Mouse (Mus musculus): Measurements from ENCODE around the gene Hnrnpk. TPM values are rescaled to one million over a fixed set of nuclear protein-coding genes. Genes with fewer than 3 reads are reported as not detected.
A peak's percentile ranks its signal among the peaks of the same experiment; 100 is the strongest.

Gene Hnrnpk
- polyA plus RNA-seq, 1 experiment from 2014 or later = 1,515 TPM

DNA sequence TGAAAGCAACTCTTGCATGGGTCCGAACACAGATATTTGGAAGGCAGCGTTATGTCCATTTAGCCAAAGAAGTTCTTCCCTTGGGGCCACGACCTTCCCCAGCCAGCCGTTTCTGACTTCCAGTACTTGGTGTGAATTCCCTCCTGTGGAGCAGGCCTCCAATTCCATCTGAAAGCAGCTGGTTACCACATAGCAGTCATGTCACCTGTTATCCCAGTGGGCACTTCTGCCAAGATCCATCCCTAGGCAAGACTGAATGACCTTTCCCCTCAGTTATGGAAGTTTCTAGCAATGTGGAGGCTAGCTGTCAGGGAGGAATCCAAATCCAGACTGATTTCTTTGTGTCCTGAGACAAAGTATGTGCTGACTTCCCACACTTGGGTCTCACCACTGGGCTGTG is 17.9 kb upstream of the Hnrnpk start:
- H3K4me1 ChIP-seq (replicated peaks; ENCODE audit: control insufficient read depth, insufficient read depth, low read length) = no peaks in the 10 kb centered on the region
- 69% methylated on average over 4 of the region's 4 CpGs for WGBS
- no peak overlapping the region for H3K4me2 ChIP-seq

DNA sequence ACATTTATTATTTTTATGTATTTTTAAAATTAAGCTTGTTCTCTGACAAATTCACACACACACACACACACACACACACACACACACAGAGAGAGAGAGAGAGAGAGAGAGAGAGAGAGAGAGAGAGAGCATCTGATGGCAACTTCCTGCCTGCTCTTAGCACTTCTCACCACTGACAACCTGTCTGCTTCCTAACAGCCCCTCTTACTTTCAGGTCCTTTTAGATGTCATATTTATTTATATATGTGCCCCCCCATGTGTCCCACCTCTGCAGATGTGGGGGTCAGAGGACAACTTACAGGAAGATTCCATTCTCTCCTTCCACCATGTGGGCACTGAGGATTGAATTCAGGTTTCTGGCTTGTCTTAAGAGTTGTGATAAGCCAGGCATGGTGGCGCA is 16.1 kb upstream of the Hnrnpk start:
- no peak overlapping the region for H3K9ac ChIP-seq (ENCODE audit: low read depth, low read length)
- no peaks in the 10 kb centered on the region for H3K9me3 ChIP-seq (ENCODE audit: control insufficient read depth, low read length)
- no peaks in the 10 kb centered on the region for H3K4me1 ChIP-seq (replicated peaks; ENCODE audit: control insufficient read depth, insufficient read depth, low read length)
- H3K27me3 ChIP-seq (replicated peaks; ENCODE audit: control insufficient read depth, insufficient read depth, low read length) = no peaks in the 10 kb centered on the region
- WGBS = 91% methylated on average over 1 of the region's 1 CpGs
- H3K36me3 ChIP-seq (ENCODE audit: control insufficient read depth, insufficient read depth, low read length) = no peaks in the 10 kb centered on the region
- no peak overlapping the region for H3K4me3 ChIP-seq (ENCODE audit: low read depth, low read length)
- H3K27ac ChIP-seq (ENCODE audit: low read depth, low read length) = no peak overlapping the region
- DNase-seq (ENCODE audit: low spot score) (no peak), ATAC-seq (replicated peaks; ENCODE audit: low FRiP score) (no peak)
- H3K4me2 ChIP-seq = no peak overlapping the region

More for the DNA sequence above, 17.9 kb upstream of the Hnrnpk start:
- no peak overlapping the region for H3K9ac ChIP-seq (ENCODE audit: low read depth, low read length)
- H3K9me3 ChIP-seq (ENCODE audit: control insufficient read depth, low read length) = no peaks in the 10 kb centered on the region
- H3K27ac ChIP-seq (ENCODE audit: low read depth, low read length) = no peak overlapping the region
- no peak overlapping the region for H3K4me3 ChIP-seq (ENCODE audit: low read depth, low read length)
- DNase-seq (ENCODE audit: low spot score) = no peak
- ATAC-seq (replicated peaks; ENCODE audit: low FRiP score) = no peak
- H3K36me3 ChIP-seq (ENCODE audit: control insufficient read depth, insufficient read depth, low read length) = no peaks in the 10 kb centered on the region
- no peaks in the 10 kb centered on the region; the same call in 1 of the 2 replicates for H3K27me3 ChIP-seq (replicated peaks; ENCODE audit: control insufficient read depth, insufficient read depth, low read length)

DNA sequence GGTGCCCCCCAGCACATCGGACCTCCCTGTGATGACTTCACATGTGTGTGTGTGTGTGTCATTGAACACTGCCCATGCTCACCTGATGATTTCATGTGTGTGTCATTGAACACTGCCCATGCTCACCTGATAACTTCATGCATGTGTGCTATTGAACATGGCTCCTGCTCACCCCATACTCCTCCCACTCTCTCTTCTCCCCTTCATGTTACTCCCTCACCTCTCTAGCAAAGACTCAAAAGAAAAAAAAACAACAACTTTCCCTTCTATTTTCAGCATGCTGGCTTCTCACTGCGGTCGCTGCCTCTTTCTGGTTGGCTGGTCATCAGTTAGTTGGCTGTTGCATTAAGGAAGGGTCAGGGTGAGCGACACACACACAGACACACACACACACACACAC is 15.5 kb upstream of the Hnrnpk start:
- H3K9me3 ChIP-seq (ENCODE audit: control insufficient read depth, low read length) = no peaks in the 10 kb centered on the region
- H3K4me2 ChIP-seq = no peak overlapping the region
- no peak for DNase-seq (ENCODE audit: low spot score)
- no peak overlapping the region for H3K27ac ChIP-seq (ENCODE audit: low read depth, low read length)
- no peak for ATAC-seq (replicated peaks; ENCODE audit: low FRiP score)
- no peak overlapping the region for H3K4me3 ChIP-seq (ENCODE audit: low read depth, low read length)
- H3K9ac ChIP-seq (ENCODE audit: low read depth, low read length) = no peak overlapping the region
- 86% methylated on average over 4 of the region's 4 CpGs for WGBS
- no peaks in the 10 kb centered on the region for H3K4me1 ChIP-seq (replicated peaks; ENCODE audit: control insufficient read depth, insufficient read depth, low read length)
- H3K36me3 ChIP-seq (ENCODE audit: control insufficient read depth, insufficient read depth, low read length) = no peaks in the 10 kb centered on the region
- no peaks in the 10 kb centered on the region for H3K27me3 ChIP-seq (replicated peaks; ENCODE audit: control insufficient read depth, insufficient read depth, low read length)

DNA sequence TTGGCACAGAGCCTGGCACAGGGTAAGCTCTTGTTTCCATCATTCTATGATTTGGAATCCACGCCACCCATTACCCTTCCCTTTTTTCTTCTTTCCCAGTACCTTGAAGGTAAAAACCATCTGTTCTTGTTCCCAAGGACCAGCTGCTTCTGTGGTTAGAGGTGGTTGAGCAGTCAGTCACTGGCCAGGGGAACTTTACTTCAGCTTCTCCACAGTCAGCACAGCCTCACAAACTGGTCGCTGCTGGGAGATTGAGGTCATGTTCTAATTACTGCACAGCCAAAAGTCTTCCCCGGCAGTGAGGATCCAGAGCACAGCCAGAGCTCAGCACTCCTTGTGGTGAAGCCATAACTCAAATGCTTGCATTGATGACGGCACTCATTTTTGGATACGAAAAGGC is 12.7 kb upstream of the Hnrnpk start:
- ATAC-seq (replicated peaks; ENCODE audit: low FRiP score) (no peak), DNase-seq (ENCODE audit: low spot score) (no peak)
- WGBS = 80% methylated on average over 5 of the region's 5 CpGs
- H3K9ac ChIP-seq (ENCODE audit: low read depth, low read length) = no peak overlapping the region
- no peaks in the 10 kb centered on the region for H3K4me1 ChIP-seq (replicated peaks; ENCODE audit: control insufficient read depth, insufficient read depth, low read length)
- no peak overlapping the region for H3K4me2 ChIP-seq
- no peaks in the 10 kb centered on the region for H3K36me3 ChIP-seq (ENCODE audit: control insufficient read depth, insufficient read depth, low read length)
- H3K27ac ChIP-seq (ENCODE audit: low read depth, low read length) = no peak overlapping the region
- no peak overlapping the region for H3K4me3 ChIP-seq (ENCODE audit: low read depth, low read length)
- H3K27me3 ChIP-seq (replicated peaks; ENCODE audit: control insufficient read depth, insufficient read depth, low read length) = no peaks in the 10 kb centered on the region
- peaks cover 5% of the 10 kb centered on the region; the same call in 1 of the 2 replicates for H3K9me3 ChIP-seq (ENCODE audit: control insufficient read depth, low read length)

DNA sequence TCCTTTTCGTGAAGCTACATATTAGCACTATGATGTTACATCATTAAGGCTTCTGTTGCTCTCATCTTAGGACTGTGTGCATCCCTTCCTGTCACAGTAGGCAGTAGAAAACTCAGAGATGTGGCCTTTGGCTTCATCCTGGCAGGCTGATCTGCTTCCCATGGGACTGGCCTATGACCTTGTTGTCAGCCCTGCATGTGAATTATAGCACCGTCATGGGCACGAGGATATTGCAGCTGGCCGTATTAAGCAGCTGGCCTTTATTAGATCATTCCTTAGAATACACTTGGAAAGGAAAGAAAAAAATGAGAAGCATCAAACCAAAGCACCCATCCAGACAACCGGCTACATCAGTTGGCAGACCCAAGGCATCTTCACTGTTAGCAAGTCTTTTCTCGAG is 12.2 kb upstream of the Hnrnpk start:
- H3K27me3 ChIP-seq (replicated peaks; ENCODE audit: control insufficient read depth, insufficient read depth, low read length) = no peaks in the 10 kb centered on the region
- no peaks in the 10 kb centered on the region for H3K4me1 ChIP-seq (replicated peaks; ENCODE audit: control insufficient read depth, insufficient read depth, low read length)
- WGBS = 85% methylated on average over 6 of the region's 6 CpGs
- no peak overlapping the region for H3K4me2 ChIP-seq
- no peak for ATAC-seq (replicated peaks; ENCODE audit: low FRiP score)
- no peak overlapping the region for H3K4me3 ChIP-seq (ENCODE audit: low read depth, low read length)
- no peak overlapping the region for H3K27ac ChIP-seq (ENCODE audit: low read depth, low read length)
- peaks cover 5% of the 10 kb centered on the region; the same call in 1 of the 2 replicates for H3K9me3 ChIP-seq (ENCODE audit: control insufficient read depth, low read length)
- no peak for DNase-seq (ENCODE audit: low spot score)
- peaks cover 4% of the 10 kb centered on the region for H3K36me3 ChIP-seq (ENCODE audit: control insufficient read depth, insufficient read depth, low read length)
- H3K9ac ChIP-seq (ENCODE audit: low read depth, low read length) = no peak overlapping the region

DNA sequence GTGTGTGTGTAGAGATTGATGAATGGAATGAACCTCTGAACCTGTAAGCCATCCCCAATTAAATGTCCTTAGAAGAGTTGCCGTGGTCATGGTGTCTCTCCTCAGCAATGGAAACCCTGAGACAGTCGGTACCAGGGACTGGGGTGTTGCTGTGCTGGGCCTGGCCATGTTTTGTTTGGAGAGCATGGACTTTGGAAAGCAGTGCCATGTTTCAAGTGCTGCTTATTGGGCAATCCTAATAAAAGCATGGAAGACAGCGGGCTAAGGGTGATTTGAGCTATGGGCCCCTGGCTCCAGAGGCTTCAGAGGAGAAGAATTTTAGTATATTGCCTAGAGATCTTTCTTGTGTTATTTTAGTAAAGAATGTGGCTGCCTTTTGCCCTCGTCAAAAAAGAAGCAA is 7.9 kb upstream of the Hnrnpk start:
- Histone ChIP-seq H3K27ac (ENCODE audit: low read depth, low read length) (no peak overlapping the region), H3K4me1 (replicated peaks; ENCODE audit: control insufficient read depth, insufficient read depth, low read length) (no peaks in the 10 kb centered on the region), H3K9me3 (ENCODE audit: control insufficient read depth, low read length) (peaks cover 5% of the 10 kb centered on the region; the same call in 1 of the 2 replicates), H3K4me3 (ENCODE audit: low read depth, low read length) (no peak overlapping the region), H3K36me3 (ENCODE audit: control insufficient read depth, insufficient read depth, low read length) (peaks cover 8% of the 10 kb centered on the region), H3K4me2 (no peak overlapping the region), H3K9ac (ENCODE audit: low read depth, low read length) (no peak overlapping the region), H3K27me3 (replicated peaks; ENCODE audit: control insufficient read depth, insufficient read depth, low read length) (no peaks in the 10 kb centered on the region)
- ATAC-seq (replicated peaks; ENCODE audit: low FRiP score) (no peak), DNase-seq (ENCODE audit: low spot score) (no peak)
- 92% methylated on average over 4 of the region's 4 CpGs for WGBS

DNA sequence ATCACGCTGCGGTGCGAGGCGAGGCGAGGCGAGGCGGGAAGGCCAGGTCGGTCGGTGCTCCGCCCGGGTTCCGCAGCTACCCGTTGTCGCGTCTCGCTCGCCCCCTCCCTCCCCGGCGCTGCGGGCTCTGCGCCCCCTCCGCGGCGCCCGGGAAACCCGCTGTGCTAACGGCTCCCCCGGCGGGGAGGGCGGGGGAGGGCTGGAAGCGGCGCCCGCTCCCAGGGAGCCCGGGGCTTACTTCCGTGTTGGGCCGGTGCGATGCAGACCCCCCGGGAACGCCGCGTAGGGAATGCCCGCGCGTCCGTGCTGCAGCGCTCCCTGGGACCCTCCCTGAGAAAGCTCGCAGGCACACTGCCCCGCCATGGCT is 416 bp downstream of the Hnrnpk start:
- Histone ChIP-seq H3K27me3 (replicated peaks; ENCODE audit: control insufficient read depth, insufficient read depth, low read length) (no peaks in the 10 kb centered on the region), H3K36me3 (ENCODE audit: control insufficient read depth, insufficient read depth, low read length) (peaks cover 9% of the 10 kb centered on the region), H3K9ac (ENCODE audit: low read depth, low read length) (peak overlapping the region; percentile 100), H3K4me3 (ENCODE audit: low read depth, low read length) (peak overlapping the region; percentile 100), H3K27ac (ENCODE audit: low read depth, low read length) (peak overlapping the region; percentile 97), H3K4me2 (peak overlapping the region; percentile 63), H3K9me3 (ENCODE audit: control insufficient read depth, low read length) (no peaks in the 10 kb centered on the region), H3K4me1 (replicated peaks; ENCODE audit: control insufficient read depth, insufficient read depth, low read length) (peaks cover 10% of the 10 kb centered on the region)
- ATAC-seq (replicated peaks; ENCODE audit: low FRiP score) (peak; percentile 66), DNase-seq (ENCODE audit: low spot score) (no peak)
- under 1% methylated on average over 47 of the region's 48 CpGs for WGBS

DNA sequence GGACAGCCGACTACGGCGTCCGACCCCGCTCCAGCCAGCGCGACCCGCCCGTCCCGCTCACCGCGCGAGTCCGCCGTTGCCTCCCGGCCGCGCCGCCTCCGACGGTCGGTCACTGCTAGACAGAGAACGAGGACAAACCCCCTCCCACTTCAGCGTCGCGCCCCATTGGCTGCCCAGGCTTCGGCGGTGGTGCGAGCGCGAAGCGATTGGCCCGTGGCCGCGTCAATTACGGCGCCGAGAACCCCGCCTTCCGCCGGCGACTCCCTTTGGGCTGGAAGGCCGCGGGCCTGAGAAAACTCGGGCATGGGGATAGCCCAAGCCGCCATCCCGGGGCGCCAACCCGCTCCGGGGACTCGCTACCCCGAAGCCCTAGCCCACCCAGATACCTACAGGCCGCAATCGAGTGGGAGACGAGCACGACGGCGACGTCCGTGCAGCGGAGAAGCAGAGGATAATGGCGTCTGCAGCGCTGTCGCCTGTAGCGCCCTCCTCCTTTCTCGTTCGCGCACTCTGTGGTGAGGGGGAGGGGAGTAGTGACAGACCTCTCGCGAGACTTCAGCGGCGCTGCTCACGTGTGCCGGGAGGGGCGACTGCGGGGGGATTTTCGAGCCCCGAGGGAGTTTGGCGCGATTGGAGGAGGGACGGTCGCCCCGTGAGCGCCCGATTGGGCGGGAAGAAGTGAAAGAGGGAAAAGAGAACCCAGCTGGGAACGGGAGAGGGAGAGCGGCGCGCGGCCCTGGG is 970 bp downstream of the Hnrnpk start, which contains the start of gene Rmi1:
TSS of gene Rmi1 (plus strand) at position 246 of the 741 bp plus-strand sequence.
- peak within 1 kb of the TSS; percentile 97 for H3K27ac ChIP-seq (ENCODE audit: low read depth, low read length)
- under 1% methylated on average over 90 of the region's 91 CpGs for WGBS

More for the DNA sequence above, 970 bp downstream of the Hnrnpk start, which contains the start of gene Rmi1:
- Histone ChIP-seq H3K4me2 (peak within 1 kb of the TSS; percentile 81), H3K9ac (ENCODE audit: low read depth, low read length) (peak within 1 kb of the TSS; percentile 100), H3K9me3 (ENCODE audit: control insufficient read depth, low read length) (no peaks in the 10 kb centered on the region), H3K36me3 (ENCODE audit: control insufficient read depth, insufficient read depth, low read length) (peaks cover 12% of the 10 kb centered on the region), H3K4me3 (ENCODE audit: low read depth, low read length) (peak within 1 kb of the TSS; percentile 100), H3K4me1 (replicated peaks; ENCODE audit: control insufficient read depth, insufficient read depth, low read length) (peaks cover 10% of the 10 kb centered on the region), H3K27me3 (replicated peaks; ENCODE audit: control insufficient read depth, insufficient read depth, low read length) (no peaks in the 10 kb centered on the region)
- DNase-seq (ENCODE audit: low spot score) = peak; percentile 97
- ATAC-seq (replicated peaks; ENCODE audit: low FRiP score) = peak; percentile 92

Measured in liver, embryonic 11.5 days (tissue).